Mouse (Mus musculus) embryo, embryonic 9.5 days (tissue): ENCODE data around the gene Rnf43.

ENCODE experiments used
- DNase-seq: peaks from one replicate; pipeline ENCODE4 v3.0.0-alpha.2; 2017; ENCODE audit errors: extremely low spot score

Rnf43 gene

DNA sequence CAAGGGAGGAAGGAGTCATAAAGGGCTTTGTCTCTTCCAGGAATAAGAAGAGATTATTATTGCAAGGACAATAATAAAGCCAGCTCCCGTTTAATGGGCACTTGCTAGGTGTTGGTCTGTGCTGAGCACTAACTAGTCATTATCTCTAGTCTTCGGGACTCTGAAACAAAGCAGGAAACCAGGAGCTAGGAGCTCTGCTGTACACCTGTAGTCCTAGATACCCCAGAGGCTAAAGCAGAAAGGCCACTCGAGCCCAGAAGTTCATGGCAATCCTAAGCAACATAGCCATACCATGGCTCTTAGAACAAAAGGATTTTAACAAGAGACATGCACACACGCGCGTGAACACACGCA is 47.7 kb downstream of the Rnf43 start:
- no peak for DNase-seq

DNA sequence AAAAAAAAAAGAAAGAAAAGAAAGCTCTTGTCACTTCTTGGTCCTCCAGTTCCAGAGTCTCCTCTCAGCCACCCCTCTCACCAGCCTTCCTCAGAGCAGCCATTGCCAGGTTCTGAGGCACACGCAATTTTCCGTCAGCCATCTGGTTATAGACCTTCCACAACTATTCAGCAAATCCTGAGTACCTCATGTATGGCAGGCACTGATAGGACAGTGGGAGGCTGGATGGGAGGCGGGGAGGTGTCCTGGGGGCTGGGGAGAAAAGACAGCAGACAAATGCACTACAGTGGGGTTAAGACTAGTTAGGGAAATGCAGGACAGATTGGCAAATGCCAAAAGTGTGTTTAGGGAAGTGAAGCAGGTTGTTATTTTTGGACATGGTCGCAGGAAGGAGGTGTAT is 49.7 kb downstream of the Rnf43 start:
- no peak for DNase-seq

DNA sequence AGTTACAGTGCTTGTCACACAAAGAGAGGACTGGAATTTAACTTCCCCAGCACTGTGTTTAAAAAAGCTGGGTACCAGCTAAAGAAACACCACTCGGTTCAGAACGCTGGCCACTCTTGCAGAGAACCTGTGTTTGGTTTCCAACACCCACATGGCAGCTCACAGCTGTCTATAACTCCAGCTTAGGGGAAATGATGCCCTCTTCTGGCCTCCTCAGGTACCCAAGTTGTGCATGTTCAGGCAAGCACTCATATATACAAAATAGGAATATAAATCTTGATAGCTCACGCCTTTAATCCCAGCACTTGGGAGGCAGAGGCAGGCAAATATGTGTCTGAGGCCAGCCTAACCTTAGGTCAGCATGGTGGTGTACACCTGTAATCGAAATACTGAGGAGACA is 53.5 kb downstream of the Rnf43 start:
- DNase-seq: no peak

DNA sequence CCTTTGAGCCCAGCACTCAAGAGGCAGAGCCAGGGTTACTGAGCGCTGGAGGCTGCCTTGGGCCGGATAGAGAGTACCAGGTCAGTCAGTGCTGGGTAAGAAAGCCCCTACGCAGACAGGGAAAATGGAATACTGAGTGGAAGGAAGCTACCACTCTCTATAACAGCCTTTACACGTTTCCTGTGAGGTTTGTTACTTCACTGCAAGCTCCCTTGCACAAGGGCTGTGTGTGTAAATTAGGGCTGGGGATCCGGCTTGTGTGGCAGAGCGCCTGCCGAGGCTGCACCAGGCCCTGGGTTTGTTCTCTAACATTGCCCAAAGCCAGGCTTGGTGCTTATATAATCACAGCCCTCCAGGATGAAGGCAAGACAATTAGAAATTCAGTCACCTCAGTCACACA is 57.0 kb downstream of the Rnf43 start:
- no peak for DNase-seq

DNA sequence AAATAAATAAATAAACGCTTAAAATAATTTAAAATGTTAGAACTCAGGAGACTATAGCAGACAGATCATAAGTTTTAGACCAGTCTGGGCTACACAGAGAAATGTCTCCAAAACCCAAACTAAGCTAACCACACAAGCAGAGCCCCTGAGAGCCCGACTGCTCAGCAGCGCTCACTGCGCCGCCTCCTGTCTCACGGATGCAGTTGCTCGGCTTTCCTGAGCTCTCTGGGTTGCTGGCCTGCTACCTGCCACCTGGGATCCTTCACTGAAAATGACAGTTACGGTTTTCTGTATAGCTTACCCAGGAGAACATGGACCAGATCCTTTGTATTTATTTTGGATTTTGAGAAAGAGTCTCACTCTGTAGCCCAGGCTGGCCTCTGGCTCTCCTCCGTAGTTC is 57.8 kb downstream of the Rnf43 start:
- DNase-seq: no peak

DNA sequence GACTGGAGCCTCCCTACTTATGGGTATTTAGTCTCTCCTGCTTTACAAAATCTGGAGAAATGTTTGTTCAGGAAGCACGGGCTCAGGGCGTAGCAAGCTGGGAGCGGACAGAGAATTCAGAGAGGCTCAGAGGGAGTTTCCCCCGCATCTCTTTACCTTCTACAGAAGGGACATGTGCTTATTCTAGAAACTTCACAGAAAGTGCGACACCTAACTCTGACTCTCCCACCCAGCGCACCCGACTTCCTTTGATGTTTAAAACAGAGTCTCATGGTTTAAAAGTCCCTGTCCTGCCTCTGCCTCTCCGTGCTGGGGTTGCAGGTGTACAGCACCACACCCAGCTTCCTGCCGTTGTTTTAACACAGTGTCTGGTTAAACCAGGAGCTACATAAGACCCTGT is 58.3 kb downstream of the Rnf43 start:
- no peak for DNase-seq

DNA sequence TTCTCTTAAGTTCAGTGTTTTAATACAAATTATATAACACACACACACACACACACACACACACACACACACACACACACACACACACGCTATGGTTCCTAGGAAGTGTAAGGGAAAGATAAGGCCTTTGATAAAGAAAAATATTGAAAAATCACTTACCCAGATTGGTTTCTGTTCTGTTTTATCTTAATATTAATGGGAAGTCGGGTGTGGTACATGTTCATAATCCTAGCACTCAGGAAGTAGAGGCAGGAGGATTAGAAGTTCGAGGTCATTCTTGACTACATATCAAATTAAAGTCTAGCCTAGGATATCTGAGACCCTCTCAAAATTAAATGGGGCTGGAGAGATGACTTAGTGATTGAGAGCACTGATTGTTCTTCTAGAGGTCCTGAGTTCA is 59.6 kb downstream of the Rnf43 start:
- DNase-seq: no peak

DNA sequence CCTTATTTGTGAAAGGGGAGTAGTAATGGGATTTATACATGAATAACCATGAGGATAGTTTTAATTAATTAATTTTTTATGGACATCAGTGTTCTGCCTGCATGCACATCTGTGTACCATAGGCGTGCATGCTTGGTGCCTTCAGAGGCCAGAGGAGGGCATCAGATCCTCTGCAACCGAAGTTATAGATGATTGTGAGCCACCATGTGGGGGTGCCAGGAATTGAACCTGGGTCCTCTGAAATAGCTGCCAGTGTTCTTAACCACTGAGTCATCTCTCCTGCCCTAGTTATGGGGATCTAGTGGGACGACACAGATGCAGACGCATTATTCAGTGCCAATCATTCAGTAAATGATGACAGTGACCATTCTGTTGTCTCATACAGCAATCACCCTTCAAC is 60.4 kb downstream of the Rnf43 start:
- no peak for DNase-seq

DNA sequence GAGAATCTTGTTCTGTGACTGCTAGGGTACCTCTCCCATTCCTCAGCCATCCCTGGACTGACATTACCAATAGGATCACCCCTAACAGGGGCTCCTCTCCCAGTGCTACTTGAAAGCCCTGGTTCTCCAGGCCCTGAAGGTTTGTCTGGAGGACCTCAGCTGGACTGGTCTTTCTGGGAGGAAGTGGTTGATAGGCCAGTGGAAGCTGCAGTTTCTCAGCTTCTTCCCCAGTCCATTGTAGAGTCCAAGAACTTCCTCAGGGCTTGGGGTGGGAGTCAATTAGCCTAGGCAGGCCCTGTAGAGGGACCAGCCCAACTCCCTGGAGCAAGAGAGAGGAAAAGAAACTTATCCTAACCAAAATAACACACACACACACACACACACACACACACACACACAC is 63.0 kb downstream of the Rnf43 start:
- no peak for DNase-seq

DNA sequence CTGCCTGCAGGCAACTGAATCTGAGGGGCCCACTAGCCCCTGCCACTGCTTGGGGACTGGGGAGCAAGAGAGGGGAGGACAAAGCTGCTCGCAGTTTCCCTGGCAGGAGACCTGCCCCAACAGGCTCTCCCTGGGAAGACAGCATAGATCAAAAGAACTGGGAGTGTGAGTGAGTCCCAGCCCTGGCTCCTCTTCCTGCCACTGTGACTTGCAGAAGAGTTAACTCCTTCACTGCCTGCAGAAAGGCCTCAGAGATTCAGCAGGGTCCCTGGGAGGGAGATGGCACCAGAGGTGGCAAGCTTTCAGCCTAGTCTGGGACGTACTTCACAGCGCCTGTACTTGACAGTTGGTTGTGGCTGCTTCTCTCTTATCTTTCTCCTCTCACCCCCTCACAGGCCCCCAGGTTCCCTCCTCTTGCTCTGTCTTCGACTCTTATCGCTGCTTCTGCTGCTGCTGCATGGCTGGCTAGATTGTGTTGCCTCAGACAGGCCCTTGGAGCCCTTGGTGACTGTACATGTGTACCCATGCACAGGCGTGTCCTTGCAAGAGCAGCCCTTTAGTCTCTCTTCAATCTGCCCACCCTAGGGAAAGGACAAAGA is 63.5 kb downstream of the Rnf43 start:
- DNase-seq: peak; percentile 69

DNA sequence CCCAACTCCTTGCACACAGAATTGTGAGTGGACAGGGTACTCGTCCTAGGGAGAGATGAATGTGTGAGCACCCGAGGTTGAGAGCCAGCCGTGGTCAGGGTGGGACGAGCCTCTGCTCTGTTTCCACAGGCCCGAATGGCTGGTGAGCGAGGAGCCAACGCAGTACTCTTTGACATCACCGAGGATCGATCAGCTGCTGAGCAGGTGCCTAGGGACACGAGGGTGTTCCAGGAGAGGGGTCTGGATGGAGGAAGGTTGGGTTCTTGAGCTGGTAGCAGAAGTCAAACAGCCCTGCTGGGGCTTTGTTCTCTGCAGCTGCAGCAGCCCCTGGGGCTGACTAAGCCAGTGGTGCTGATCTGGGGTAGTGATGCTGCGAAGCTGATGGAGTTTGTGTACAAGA is 64.5 kb downstream of the Rnf43 start:
- DNase-seq: no peak

DNA sequence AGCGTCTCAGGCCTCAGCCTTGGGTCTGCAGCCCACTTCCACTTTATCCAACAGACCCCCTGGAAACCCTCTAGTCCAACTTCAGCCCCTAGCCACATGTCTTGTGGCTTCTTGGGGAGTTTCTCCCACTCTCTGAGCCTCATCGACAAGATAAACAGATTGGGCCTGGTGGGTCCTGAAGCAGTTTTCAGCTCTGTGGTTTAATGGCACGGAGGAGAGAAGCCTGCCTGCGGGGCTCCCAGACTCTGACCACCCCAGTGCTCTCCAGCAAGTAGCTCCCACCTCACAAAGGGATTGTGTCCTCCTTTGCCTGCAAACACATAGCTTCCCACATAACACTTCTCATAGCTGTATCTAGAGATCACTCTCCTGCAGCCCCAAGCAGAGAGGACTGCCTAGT is 64.9 kb downstream of the Rnf43 start:
- no peak for DNase-seq

DNA sequence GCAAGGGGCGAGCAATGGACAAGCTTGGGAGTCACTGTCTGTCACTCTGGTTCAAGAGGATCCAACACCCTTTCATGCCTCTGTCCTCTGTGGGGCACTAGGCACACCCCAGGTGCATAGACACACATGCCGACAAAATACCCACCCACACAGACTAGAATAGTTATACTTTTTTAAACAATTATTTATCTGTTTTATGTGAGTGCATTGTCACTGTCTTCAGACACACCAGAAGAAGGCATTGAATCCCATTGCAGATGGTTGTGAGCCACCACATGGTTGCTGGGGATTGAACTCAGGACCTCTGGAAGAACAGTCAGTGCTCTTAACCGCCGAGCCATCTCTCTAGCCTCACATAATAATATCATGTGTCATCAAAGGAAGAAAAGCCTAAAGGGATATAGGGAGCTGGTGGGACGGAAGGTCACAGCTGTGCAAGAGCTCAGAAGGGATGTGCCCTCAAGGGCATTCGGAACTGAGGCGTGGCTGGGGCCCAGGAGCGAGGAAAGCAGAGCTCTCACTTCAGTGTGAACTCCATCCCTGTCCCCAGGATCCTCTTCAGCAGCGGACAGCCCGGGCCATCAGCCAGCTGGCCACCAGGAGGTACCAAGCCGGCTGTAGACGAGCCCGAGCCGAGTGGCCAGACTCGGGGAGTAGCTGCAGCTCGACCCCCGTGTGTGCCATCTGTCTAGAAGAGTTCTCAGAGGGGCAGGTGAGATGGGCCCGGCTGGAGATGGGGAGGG is 66.5 kb downstream of the Rnf43 start:
- DNase-seq: no peak

DNA sequence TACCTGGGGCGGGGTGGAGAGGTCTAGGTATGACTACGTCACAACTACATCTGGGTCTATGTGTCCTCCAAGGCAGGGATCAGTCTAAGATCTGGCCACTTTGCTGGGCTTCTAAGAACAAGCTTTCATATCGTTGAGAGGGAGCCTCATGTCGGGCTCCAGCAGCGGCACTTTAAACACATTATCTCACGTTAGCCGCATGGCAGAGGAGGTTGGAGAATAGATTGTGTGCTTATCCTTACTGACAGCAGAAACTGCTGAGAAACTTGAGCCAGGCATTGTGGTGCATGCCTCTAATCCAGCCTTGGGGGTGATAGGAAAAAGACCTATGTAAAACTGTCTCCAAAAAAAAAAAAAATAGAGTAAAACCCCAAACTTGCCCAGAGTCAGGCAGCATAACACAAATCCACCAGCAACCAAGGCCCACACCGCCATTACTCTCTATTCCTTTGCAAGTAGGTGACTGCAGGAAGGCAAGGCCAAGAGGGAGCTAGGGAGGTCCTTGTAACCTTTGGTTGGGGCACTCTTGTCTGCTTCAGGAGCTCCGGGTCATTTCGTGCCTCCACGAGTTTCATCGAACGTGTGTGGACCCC is 67.2 kb downstream of the Rnf43 start:
- no peak for DNase-seq

DNA sequence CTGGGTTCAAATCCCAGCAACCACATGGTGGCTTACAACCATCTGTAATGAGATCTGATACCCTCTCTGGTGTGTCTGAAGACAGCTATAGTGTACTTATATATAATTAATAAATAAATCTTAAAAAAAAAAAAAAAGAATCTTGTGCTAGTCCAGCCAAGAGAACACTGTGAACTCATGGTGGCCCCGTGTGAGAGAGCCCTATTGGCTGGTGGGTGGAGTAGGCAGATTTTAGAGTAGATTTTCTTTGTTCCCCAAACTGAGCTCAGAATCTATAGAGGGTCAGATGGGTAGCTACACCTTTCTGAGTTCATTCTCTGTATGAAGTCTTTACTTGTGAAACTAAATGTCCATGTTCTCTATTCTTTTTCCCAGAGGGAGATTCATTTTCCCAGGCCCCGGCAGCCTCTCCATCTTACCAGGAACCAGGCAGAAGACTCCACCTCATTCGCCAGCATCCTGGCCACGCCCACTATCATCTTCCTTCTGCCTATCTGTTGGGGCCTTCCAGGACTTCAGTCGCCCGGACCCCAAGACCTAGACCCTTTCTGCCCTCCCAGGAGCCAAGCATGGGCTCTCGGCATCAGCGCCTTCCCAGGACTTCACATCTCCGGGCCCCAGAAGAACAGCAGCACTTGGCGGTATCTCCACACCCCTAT is 68.3 kb downstream of the Rnf43 start:
- DNase-seq: no peak

DNA sequence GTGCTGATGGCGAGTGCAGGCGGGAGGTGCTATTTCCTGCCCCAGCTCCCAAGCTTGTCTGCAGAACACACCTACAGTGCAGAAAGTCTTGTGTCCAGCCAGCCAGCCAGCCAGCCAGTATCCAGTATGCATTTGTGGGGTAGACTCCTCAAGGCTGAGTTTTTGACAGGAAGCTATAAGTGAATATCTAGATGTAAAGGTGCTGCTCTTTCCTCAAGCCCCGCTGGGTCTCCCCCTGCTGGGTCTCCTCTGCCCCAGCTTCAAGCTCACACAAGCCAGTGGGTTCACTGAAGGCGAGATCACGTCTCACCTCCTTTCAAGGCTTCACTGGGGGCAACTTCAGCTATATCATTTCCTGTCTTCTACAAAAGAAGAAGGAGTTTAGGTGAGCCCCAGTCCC is 71.8 kb downstream of the Rnf43 start:
- no peak for DNase-seq

DNA sequence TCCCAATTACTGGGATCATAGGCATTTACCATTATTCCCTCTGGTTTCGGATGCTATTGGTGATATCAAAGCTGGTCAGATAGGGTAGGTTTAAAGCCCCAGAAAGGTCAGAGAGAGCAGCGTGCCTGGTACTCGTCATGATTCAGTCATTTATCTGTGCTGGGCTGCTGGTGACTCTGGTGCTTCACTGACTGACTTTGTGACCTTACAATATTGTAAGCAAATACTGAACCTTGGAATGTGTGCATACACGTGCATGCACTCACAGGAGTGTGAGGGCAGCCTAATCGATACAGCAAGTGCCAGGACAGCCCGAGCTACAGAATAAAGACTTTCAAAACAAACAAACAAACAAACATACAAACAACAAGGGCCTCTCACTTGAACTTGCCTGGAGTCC is 73.2 kb downstream of the Rnf43 start:
- no peak for DNase-seq

DNA sequence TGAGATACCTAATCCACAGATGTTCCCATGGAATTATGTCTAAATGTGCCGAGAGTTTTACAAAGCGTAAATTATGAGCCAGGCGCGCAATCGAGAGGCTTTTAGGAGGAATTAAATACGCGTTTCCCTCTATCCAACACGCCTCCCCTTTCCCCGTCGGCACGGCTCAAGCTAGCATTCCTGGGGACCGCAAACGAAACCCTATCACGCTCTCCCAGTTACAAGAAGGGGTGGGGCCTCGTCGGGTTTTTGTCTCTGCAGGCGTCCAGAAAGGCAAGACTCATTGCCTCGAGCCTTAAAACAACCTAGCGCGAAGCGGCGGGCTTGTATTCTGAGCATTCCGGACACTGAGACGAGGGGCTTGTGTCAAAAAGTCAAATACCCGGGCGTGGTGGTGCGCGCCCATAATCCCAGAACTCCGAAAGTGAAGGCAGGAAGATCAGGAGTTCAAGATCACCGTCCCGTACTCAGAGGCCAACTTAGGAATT is 74.2 kb downstream of the Rnf43 start:
- peak; percentile 72 for DNase-seq

DNA sequence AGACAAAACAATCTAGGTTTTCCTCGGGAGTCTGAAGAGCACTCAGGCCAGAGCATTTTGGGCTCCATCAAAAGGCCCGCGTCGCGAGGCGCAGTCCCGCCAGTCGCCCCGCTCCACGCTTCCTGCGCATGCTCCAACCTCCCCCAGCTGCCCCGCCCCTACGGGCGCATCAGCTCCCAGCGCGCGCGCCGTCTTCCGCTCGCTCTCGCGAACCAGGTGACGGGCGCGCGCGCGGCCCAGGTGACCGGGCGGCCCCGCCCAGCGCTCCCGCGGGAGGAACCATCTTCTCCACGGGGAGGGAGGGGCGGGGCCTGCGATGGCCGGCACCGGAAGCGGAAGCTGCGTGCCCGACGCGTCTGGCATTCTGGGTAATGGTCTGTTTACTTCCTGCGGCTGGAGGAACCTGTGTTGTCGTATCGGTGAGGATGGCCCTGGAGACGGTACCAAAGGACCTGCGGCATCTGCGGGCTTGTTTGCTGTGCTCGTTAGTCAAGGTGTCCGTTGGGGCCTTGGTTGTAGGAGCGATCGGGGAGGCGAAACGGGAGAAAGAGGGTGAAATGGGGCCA is 74.7 kb downstream of the Rnf43 start, which contains the start of gene Supt4a:
Gene Supt4a, plus strand, starts transcription at position 378 of the 566 bp plus-strand sequence.
- DNase-seq: peak; percentile 95

DNA sequence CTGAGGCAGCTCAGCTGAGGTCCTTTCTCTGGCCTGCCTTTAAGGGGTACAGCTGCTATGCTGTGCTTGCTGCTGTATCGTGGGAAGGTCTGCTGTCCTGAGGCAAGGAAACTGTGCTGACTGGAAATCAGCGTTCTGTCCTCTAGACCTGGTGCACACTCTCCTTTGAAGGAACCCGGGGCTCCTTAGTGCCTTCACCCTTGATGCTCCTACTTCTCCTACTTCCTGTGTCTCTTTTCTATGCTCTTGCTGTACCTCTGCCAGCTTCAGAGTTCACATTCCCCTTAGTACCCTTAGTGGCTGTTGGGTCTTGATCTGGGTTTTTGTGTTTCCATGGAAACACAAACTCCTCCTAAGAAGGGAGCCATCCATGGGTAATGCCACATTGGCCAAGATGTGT is 81.2 kb downstream of the Rnf43 start:
- no peak for DNase-seq

DNA sequence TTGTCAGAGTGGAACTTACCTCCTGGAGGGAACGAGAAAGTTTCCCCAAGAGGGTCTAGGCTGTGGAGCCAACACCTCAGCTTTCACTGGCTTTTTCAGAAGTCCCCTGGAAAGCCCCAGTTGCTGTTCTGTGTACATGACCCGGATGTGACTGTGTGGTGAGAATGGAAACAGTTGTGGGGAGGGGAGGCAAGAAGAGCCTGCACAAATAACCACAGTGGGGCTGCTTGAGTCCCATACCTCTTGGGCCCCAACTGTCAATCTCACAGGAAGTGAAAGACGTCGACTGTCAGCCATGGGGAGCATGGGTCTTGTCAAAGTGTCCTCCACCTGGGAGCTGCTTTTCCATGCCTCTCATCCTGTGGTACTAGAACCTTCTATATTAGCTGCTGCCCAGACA is 82.4 kb downstream of the Rnf43 start:
- DNase-seq: no peak
